Mouse (Mus musculus): Measurements from ENCODE around the gene Gm5039.

- TF ChIP-seq GATA1 (IDR thresholded peaks at IDR 0.05; ENCODE audit: borderline replicate concordance, low read length) (no peak), FLI1 (IDR thresholded peaks at IDR 0.05; ENCODE audit: low read length) (no peak)
These were observed 30.4 kb upstream of the Gm5039 start for GRCm38 (mm10) chr12:88354182-88354702.

Measured in megakaryocyte, embryonic 14.5 days (primary cell).